Mouse (Mus musculus): ENCODE measurements around the gene Svbp. TPM values are rescaled to one million over a fixed set of nuclear protein-coding genes. Genes with fewer than 3 reads are reported as not detected.

The Svbp gene
- total and polyA plus RNA-seq, 3 experiments, result 15.7 to 23.5 (median 15.8) TPM

- in situ Hi-C loops (cut with MboI; ENCODE audit: low pct_ligation_motif_present, low pct_unique_long_range_greater_than_20kb, low sequenced_read_pairs), result no loop called here
- H3K4me2 ChIP-seq (ENCODE audit: insufficient read depth, low read depth, poor library complexity, severe bottlenecking), result no peak overlapping the region
- peaks cover 5 to 12% of the 10 kb centered on the region in 2 experiments; a peak in 2 of 4 replicates for H3K4me1 ChIP-seq (ENCODE audit: control insufficient read depth in 1 of 2, insufficient read depth in 2 of 2)
- no peak overlapping the region for H3K4me3 ChIP-seq (replicated peaks in 1 of 3; ENCODE audit: low read depth in 2 of 3, low read length in 2 of 3, poor library complexity in 1 of 3)
- DNase-seq (ENCODE audit: extremely low read depth), result no peak
- no peak overlapping the region for H3K27ac ChIP-seq (ENCODE audit: insufficient read depth, low read depth)
- no peaks in the 10 kb centered on the region for H3K27me3 ChIP-seq (replicated peaks)
- dilution Hi-C loops (cut with MboI; ENCODE audit: extremely low pct_ligation_motif_present, extremely low pct_unique_long_range_greater_than_20kb, low sequenced_read_pairs), result no loop called here
- H3K9ac ChIP-seq (ENCODE audit: insufficient read depth, low read depth), result no peak overlapping the region
- H3K9me3 ChIP-seq (replicated peaks; ENCODE audit: low read length), result peaks cover 4% of the 10 kb centered on the region
- no peak for TF ChIP-seq TBP (conservative IDR thresholded peaks at IDR 0.05; ENCODE audit: low read depth, low read length)
- TF ChIP-seq RAD21 (IDR thresholded peaks at IDR 0.05; ENCODE audit: low read depth, low read length), result no peak
- no peak for TF ChIP-seq ZMIZ1 (IDR thresholded peaks at IDR 0.05; ENCODE audit: low read depth, low read length)
- TF ChIP-seq CTCF (conservative IDR thresholded peaks at IDR 0.05 in 1 of 2, IDR thresholded peaks at IDR 0.05 in 1 of 2; ENCODE audit: low read depth in 2 of 2, low read length in 2 of 2), result no peak
- no peak for TF ChIP-seq CHD1 (IDR thresholded peaks at IDR 0.05; ENCODE audit: low read depth, low read length)
- TF ChIP-seq RCOR1 (conservative IDR thresholded peaks at IDR 0.05; ENCODE audit: low read depth, low read length), result no peak
- no peak for TF ChIP-seq CHD2 (IDR thresholded peaks at IDR 0.05; ENCODE audit: low read length)
- no peak for TF ChIP-seq HCFC1 (IDR thresholded peaks at IDR 0.05; ENCODE audit: low read depth, low read length)
- H3K79me2 ChIP-seq (replicated peaks; ENCODE audit: control insufficient read depth, extremely low read depth, insufficient read depth, poor library complexity, severe bottlenecking), result no peaks in the 10 kb centered on the region
- H3K36me3 ChIP-seq (replicated peaks in 1 of 2; ENCODE audit: control insufficient read depth in 1 of 2, insufficient read depth in 1 of 2, low read length in 1 of 2), result no peaks in the 10 kb centered on the region
Measured at GRCm38 (mm10) chr4:119147347-119147746, 47.8 kb upstream of the Svbp start.

GRCm38 (mm10) chr4:119148741-119149140 lies 46.4 kb upstream of the Svbp start:
- TF ChIP-seq TCF12 (IDR thresholded peaks at IDR 0.05; ENCODE audit: low read depth, low read length), result no peak
- no peak for TF ChIP-seq CHD2 (IDR thresholded peaks at IDR 0.05; ENCODE audit: low read length)
- H3K4me1 ChIP-seq (ENCODE audit: control insufficient read depth in 1 of 2, insufficient read depth in 2 of 2), result peaks cover 5 to 12% of the 10 kb centered on the region in 2 experiments; a peak in 2 of 4 replicates
- H3K9ac ChIP-seq (ENCODE audit: insufficient read depth, low read depth), result no peak overlapping the region
- in situ Hi-C loops (cut with MboI; ENCODE audit: low pct_ligation_motif_present, low pct_unique_long_range_greater_than_20kb, low sequenced_read_pairs), result no loop called here
- no peak overlapping the region for H3K4me2 ChIP-seq (ENCODE audit: insufficient read depth, low read depth, poor library complexity, severe bottlenecking)
- H3K36me3 ChIP-seq (replicated peaks in 1 of 2; ENCODE audit: control insufficient read depth in 1 of 2, insufficient read depth in 1 of 2, low read length in 1 of 2), result no peaks in the 10 kb centered on the region
- no peaks in the 10 kb centered on the region for H3K27me3 ChIP-seq (replicated peaks)
- H3K27ac ChIP-seq (ENCODE audit: insufficient read depth, low read depth), result no peak overlapping the region
- no peaks in the 10 kb centered on the region for H3K79me2 ChIP-seq (replicated peaks; ENCODE audit: control insufficient read depth, extremely low read depth, insufficient read depth, poor library complexity, severe bottlenecking)
- no peak overlapping the region for H3K4me3 ChIP-seq (replicated peaks in 1 of 3; ENCODE audit: low read depth in 2 of 3, low read length in 2 of 3, poor library complexity in 1 of 3)
- H3K9me3 ChIP-seq (replicated peaks; ENCODE audit: low read length), result peaks cover 4% of the 10 kb centered on the region
- no peak for DNase-seq (ENCODE audit: extremely low read depth)
- dilution Hi-C loops (cut with MboI; ENCODE audit: extremely low pct_ligation_motif_present, extremely low pct_unique_long_range_greater_than_20kb, low sequenced_read_pairs), result no loop called here

GRCm38 (mm10) chr4:119157186-119157585 lies 37.9 kb upstream of the Svbp start:
- Histone ChIP-seq H3K4me1 (ENCODE audit: control insufficient read depth in 1 of 2, insufficient read depth in 2 of 2) (no peaks in the 10 kb centered on the region), H3K79me2 (replicated peaks; ENCODE audit: control insufficient read depth, extremely low read depth, insufficient read depth, poor library complexity, severe bottlenecking) (no peaks in the 10 kb centered on the region), H3K4me2 (ENCODE audit: insufficient read depth, low read depth, poor library complexity, severe bottlenecking) (no peak overlapping the region), H3K9me3 (replicated peaks; ENCODE audit: low read length) (no peaks in the 10 kb centered on the region), H3K36me3 (replicated peaks in 1 of 2; ENCODE audit: control insufficient read depth in 1 of 2, insufficient read depth in 1 of 2, low read length in 1 of 2) (no peaks in the 10 kb centered on the region), H3K27ac (ENCODE audit: insufficient read depth, low read depth) (no peak overlapping the region), H3K4me3 (replicated peaks in 1 of 3; ENCODE audit: low read depth in 2 of 3, low read length in 2 of 3, poor library complexity in 1 of 3) (no peak overlapping the region), H3K27me3 (replicated peaks) (no peaks in the 10 kb centered on the region), H3K9ac (ENCODE audit: insufficient read depth, low read depth) (no peak overlapping the region)
- peak; percentile 67 for DNase-seq (ENCODE audit: extremely low read depth)
- dilution Hi-C loops (cut with MboI; ENCODE audit: extremely low pct_ligation_motif_present, extremely low pct_unique_long_range_greater_than_20kb, low sequenced_read_pairs), result no loop called here
- TF ChIP-seq E2F4 (IDR thresholded peaks at IDR 0.05; ENCODE audit: insufficient replicate concordance, low read depth, low read length), result no peak
- no peak for TF ChIP-seq RCOR1 (conservative IDR thresholded peaks at IDR 0.05; ENCODE audit: low read depth, low read length)
- TF ChIP-seq CTCF (conservative IDR thresholded peaks at IDR 0.05 in 1 of 2, IDR thresholded peaks at IDR 0.05 in 1 of 2; ENCODE audit: low read depth in 2 of 2, low read length in 2 of 2), result peak; percentile 54 to 71
- TF ChIP-seq MYC (IDR thresholded peaks at IDR 0.05; ENCODE audit: low read depth, low read length), result no peak
- no peak for TF ChIP-seq CHD2 (IDR thresholded peaks at IDR 0.05; ENCODE audit: low read length)
- no peak for TF ChIP-seq POLR2AphosphoS2 (IDR thresholded peaks at IDR 0.05; ENCODE audit: low read depth, low read length)
- TF ChIP-seq SMC3 (IDR thresholded peaks at IDR 0.05; ENCODE audit: low read depth, low read length), result peak; percentile 42
- no peak for TF ChIP-seq CHD1 (IDR thresholded peaks at IDR 0.05; ENCODE audit: low read depth, low read length)
- no peak for TF ChIP-seq ZC3H11A (IDR thresholded peaks at IDR 0.05; ENCODE audit: low read depth, low read length)
- no peak for TF ChIP-seq ETS1 (conservative IDR thresholded peaks at IDR 0.05; ENCODE audit: low read depth, low read length)
- TF ChIP-seq BHLHE40 (IDR thresholded peaks at IDR 0.05; ENCODE audit: low read depth, low read length), result no peak
- TF ChIP-seq NELFE (IDR thresholded peaks at IDR 0.05; ENCODE audit: low read depth, low read length), result no peak
- no peak for TF ChIP-seq MAFK (IDR thresholded peaks at IDR 0.05; ENCODE audit: insufficient replicate concordance, low read length)
- TF ChIP-seq RAD21 (IDR thresholded peaks at IDR 0.05; ENCODE audit: low read depth, low read length), result peak; percentile 42
- no peak for TF ChIP-seq TBP (conservative IDR thresholded peaks at IDR 0.05; ENCODE audit: low read depth, low read length)
- TF ChIP-seq TCF12 (IDR thresholded peaks at IDR 0.05; ENCODE audit: low read depth, low read length), result no peak
- in situ Hi-C loops (cut with MboI; ENCODE audit: low pct_ligation_motif_present, low pct_unique_long_range_greater_than_20kb, low sequenced_read_pairs), result no loop called here

Measured in CH12.LX (cell line).